Mouse (Mus musculus) MEL-GATA-1-ER (cell line): ENCODE measurements around the gene Acrbp.
"Not testable (repeated sequence)": the region's sequence is repeated elsewhere in the genome, so short reads cannot be mapped to it uniquely, and the experiment has no call there.

Experiments used
- DNase-seq: peaks from one replicate; pipeline ENCODE4 v3.0.0-alpha.2; 2012; ENCODE audit warnings: low read depth; ENCODE audit errors: extremely low read depth

The Acrbp gene

DNA sequence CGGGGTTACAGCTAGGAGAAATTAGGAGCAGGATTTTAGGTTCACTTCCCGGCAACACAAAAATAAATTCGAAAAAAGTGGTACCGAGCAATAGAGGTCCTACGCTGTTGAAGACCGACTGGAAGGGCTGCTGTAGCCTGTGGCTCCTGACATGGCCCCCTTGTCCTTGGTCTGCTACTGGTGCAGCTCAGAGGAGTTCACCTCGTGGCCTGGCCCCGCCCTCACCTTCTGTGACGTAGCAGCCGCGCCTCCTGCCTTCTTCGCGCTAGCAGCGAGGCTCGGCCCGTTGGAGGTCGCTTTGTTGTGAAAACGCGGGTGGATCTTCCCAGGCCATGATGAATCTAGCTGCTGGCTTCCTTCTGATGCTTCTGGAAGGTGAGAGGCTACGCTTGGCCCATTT lies at the start of gene Acrbp:
Acrbp (plus strand) TSS at position 12 of the 400 bp plus-strand sequence.
- no peak for DNase-seq

GRCm38 (mm10) chr6:125003706-125004105 lies 45.8 kb upstream of the Acrbp start:
- DNase-seq: no peak

GRCm38 (mm10) chr6:125005086-125005485 lies 44.4 kb upstream of the Acrbp start:
- no peak for DNase-seq

GRCm38 (mm10) chr6:125008060-125008459 lies 41.4 kb upstream of the Acrbp start:
- peak; percentile 24 for DNase-seq

GRCm38 (mm10) chr6:125008586-125009128 lies 40.8 kb upstream of the Acrbp start:
- DNase-seq: peak; percentile 98

DNA sequence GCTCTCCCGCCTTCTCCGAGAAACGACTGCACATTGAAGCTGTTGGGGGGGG lies 40.5 kb upstream of the Acrbp start, which contains the start of gene Zfp384:
Zfp384 (plus strand) TSS at position 17 of the 52 bp plus-strand sequence.
- no peak for DNase-seq

GRCm38 (mm10) chr6:125009181-125010073 lies 40.1 kb upstream of the Acrbp start:
- peak; percentile 74 for DNase-seq

DNA sequence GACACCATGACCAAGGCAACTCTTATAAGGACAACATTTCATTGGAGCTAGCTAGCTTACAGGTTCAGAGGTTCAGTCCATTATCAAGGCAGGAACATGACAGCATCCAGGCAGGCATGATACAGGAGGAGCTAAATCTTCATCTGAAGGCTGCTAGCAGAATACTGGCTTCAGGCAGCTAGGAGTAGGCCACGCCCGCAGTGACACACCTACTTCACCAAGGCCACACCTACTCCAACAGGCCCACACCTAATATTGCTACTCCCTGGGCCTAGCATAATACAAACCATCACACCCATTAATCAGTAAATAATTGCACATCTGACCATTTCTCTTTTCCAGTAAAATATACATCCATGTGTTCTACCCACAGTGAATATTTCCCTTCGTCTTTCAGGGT lies 31.8 kb upstream of the Acrbp start:
- DNase-seq: no peak

GRCm38 (mm10) chr6:125030532-125030931 lies 19.0 kb upstream of the Acrbp start:
- DNase-seq: not testable (repeated sequence)

GRCm38 (mm10) chr6:125031604-125032003 lies 17.9 kb upstream of the Acrbp start:
- no peak for DNase-seq

DNA sequence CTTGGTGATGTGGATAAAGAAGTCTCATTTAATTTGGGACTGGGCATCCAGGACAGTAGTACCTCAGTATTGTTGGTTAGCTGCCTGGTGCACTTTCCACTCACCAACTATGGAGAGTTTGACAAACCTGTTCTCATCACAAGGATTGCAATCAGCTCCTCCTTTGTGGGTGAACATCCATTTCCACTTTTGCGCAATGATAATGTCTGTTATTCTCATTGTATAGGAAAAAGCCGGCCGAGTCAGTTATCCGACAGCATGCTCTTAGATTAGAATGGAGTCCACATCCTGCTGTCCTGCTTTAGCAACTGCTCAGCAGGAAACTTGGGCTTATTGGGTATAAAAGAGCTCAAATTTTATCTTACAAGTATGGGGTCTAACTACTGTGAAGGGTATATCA lies 10.8 kb upstream of the Acrbp start:
- no peak for DNase-seq

DNA sequence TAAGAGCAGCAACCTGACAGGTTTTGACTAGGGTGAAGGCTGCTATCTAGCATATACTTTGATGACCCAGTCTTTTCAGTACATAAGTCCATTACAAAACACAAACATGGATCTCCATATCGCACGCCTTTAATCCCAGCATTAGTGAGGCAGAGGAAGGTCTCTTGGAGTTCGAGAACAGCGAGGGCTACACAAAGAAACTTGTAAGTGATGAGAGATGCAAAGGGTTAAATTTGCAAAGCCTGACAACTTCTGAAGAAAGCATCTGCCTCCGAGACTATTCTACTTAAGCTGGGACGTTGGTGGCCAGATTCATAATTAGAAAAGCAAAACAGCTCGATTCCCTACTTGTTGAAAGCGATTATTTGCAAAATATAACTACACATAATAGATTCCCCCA lies 10.4 kb upstream of the Acrbp start:
- DNase-seq: no peak

GRCm38 (mm10) chr6:125039533-125040153 lies 9.8 kb upstream of the Acrbp start, which contains the start of gene Ing4:
Ing4 (plus strand) TSS chr6:125039760.
- peak; percentile 99 for DNase-seq

DNA sequence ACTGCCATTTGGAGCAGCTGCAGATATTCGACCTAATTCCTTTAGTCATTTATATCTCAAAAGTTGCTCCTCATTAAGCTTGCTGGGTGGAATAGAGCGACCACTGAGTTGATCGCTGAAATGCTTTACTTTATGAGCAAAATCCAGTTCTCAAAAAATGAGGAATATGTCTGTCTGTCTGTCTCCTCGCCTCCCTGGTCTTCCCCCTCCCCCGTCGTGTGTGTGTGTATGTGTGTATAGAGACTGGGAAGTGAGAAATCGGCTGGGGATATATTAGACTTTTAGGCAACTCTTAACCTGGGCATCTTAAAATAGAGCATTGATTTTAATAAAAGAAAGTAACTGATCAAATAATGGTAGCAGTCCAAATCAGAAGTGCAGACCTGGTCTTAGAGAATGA lies 9.3 kb upstream of the Acrbp start:
- DNase-seq: no peak

- DNase-seq: peak; percentile 76
Measured at GRCm38 (mm10) chr6:125041047-125041446, 8.4 kb upstream of the Acrbp start.

- DNase-seq: peak; percentile 70
Measured at GRCm38 (mm10) chr6:125042081-125042480, 7.4 kb upstream of the Acrbp start.

GRCm38 (mm10) chr6:125046691-125047090 lies 2.8 kb upstream of the Acrbp start:
- peak; percentile 58 for DNase-seq

- DNase-seq: no peak
Measured at GRCm38 (mm10) chr6:125051237-125051636, 1.7 kb downstream of the Acrbp start.

DNA sequence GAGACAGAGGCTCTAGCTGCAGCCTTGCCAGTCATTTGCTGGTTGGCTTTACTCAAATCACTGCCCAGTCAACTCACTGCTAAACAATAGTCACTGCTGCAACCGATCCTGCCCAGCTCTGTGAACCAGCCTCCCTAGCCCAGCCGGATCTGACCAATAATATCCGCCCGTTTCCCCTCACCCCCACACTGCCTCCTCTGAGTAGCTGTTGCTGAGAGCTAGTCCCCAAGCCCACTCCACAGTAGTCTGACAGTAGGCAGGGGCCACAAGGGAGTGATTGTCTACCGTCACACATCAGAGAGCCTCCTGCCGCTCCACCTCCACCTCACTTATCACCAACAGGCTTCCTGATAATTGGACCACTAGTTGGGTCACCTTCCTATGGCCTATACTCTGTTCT lies 12.0 kb downstream of the Acrbp start:
- no peak for DNase-seq

GRCm38 (mm10) chr6:125062511-125062910 lies 13.0 kb downstream of the Acrbp start:
- no peak for DNase-seq

GRCm38 (mm10) chr6:125063906-125064305 lies 14.4 kb downstream of the Acrbp start:
- no peak for DNase-seq

GRCm38 (mm10) chr6:125065223-125065622 lies 15.7 kb downstream of the Acrbp start:
- DNase-seq: not testable (repeated sequence)

DNA sequence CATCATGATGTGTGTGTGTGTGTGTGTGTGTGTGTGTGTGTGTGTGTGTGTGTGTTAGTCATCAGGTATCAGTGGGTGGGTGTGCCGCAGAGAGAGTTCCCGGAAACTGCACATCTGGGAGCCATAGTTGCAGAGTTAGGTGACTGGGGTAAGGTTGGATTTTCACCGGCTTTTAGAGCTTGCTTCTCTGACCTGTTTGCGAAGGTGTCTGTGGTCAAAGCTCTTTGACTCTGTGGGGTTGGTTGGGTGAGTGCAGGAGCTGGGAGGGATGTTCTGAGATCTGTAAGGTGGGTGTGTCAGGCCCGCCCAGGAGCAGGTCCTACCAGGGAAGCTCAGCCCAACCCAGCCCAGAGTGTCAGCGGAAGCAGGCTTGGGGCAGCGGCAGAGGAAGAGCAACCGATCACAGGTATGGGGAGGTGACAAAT lies 18.1 kb downstream of the Acrbp start, which contains the start of gene Lpar5:
Lpar5 (plus strand) TSS at position 350 of the 425 bp plus-strand sequence.
- DNase-seq: no peak
